Mouse (Mus musculus): Measurements from ENCODE around the gene Vmn1r197. TPM values are rescaled to one million over a fixed set of nuclear protein-coding genes. Genes with fewer than 3 reads are reported as not detected.
"Not testable (repeated sequence)": the region's sequence is repeated elsewhere in the genome, so short reads cannot be mapped to it uniquely, and the experiment has no call there.

The Vmn1r197 gene
- total RNA-seq (2021): not detected

DNA sequence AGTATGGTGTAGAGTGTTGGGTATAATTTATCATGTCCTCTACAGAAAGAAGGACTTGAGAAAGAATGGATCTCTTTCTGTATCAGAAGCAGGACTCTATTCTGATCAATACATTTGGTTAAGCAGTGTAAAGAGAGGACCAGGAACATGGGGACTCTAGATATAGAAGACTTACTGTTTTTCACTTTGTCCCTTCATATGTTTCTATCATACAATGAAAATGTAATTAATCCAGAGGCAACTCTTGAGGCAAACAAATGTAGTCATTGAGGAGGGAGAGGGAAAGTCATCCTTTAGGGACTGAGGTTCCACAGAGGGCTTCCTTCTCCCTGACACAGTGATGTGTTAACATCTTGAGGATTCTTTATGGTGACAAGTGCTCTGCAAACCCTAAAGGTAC lies at the start of gene Vmn1r197:
TSS of gene Vmn1r197 (plus strand) at position 301 of the 400 bp plus-strand sequence.
- DNase-seq: no peak

- no peak for DNase-seq
These were observed 39.8 kb upstream of the Vmn1r197 start for GRCm38 (mm10) chr13:22284578-22284977.

- DNase-seq: no peak
These were observed 34.8 kb upstream of the Vmn1r197 start, which contains the start of gene Vmn1r196 for GRCm38 (mm10) chr13:22289620-22290019. Gene Vmn1r196, plus strand, starts transcription at chr13:22289920.

DNA sequence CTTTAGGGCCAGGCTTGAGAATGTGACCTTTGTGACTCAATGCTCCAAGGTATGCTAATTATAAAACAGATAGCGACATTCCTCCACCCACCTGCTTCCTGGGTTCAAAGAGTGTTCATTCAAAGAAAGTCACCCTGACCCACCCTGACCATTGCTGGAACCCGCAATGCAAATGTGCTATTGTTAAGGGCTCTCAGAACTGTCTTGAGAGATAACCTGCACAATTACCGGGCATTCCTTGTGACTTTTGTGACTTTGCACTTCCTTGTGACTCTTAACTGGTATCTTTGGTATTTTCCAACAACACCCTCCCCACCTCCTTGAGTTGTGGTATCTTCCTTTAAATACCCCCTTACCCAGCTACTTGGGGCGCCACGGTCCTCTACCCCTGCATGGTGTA lies 16.3 kb upstream of the Vmn1r197 start:
- not testable (repeated sequence) for DNase-seq

GRCm38 (mm10) chr13:22315361-22315760 lies 9.0 kb upstream of the Vmn1r197 start:
- no peak for DNase-seq

GRCm38 (mm10) chr13:22317366-22317765 lies 7.0 kb upstream of the Vmn1r197 start:
- no peak for DNase-seq

- DNase-seq: no peak
These were observed 4.3 kb upstream of the Vmn1r197 start for GRCm38 (mm10) chr13:22320091-22320490.

GRCm38 (mm10) chr13:22333269-22333668 lies 8.9 kb downstream of the Vmn1r197 start:
- no peak for DNase-seq

GRCm38 (mm10) chr13:22335565-22335964 lies 11.2 kb downstream of the Vmn1r197 start:
- DNase-seq: no peak

GRCm38 (mm10) chr13:22350064-22350463 lies 25.7 kb downstream of the Vmn1r197 start, which contains the start of gene Vmn1r198:
Gene Vmn1r198, plus strand, starts transcription at chr13:22350364.
- no peak for DNase-seq

DNA sequence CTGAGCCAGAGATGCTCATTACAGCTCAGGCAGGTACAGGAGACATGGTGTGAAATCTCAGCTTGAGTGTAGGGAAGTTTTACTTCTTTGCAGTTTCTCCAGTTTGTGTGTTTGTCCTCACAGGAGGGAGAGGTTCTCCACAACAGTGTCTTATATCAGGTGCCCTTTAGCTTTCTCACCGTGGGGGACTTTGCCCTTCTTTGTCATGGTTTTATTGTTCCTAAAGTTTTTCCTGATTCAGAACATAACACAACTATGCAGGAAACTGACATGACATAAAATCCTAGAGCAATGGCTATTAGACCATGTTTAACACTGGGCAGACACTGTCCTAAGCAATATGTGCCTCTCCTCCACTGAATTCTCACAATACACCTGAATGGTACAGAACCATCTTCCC lies 26.4 kb downstream of the Vmn1r197 start:
- DNase-seq: no peak

- no peak for DNase-seq
These were observed 55.1 kb downstream of the Vmn1r197 start, which contains the start of gene Vmn1r199 for GRCm38 (mm10) chr13:22379518-22379917. Gene Vmn1r199, plus strand, starts transcription at chr13:22379818.

DNA sequence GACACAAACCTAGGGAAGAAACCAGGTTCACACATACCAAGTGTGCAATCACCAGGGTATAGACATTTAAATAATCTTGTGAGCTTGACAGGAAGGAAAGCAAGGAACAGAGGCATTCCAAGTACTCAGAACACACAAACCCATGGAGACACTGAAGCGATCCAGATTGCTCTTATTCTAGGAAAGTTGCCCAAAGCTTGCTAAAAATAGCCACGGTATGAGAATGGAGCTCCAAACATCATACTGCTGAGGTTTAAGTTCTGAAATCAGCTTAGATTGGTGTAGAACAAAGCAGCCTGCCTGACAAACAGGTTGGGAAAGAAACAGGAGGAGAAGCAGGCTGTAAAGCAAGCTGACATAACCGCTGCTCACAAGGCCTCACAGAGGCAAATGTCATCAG lies 56.7 kb downstream of the Vmn1r197 start:
- DNase-seq: peak; percentile 11 to 25

Other genes with a start within 250 kb of the Vmn1r197 start
- not detected for gene Vmn1r188, start 240.1 kb upstream of the Vmn1r197 start, total RNA-seq (2021)
- not detected for gene Vmn1r189, start 218.8 kb upstream of the Vmn1r197 start, total RNA-seq (2021)
- not detected for gene Vmn1r191, start 140.6 kb upstream of the Vmn1r197 start, total RNA-seq (2021)
- gene Vmn1r192, start 133.4 kb upstream of the Vmn1r197 start, total RNA-seq (2021): not detected
- not detected for gene Vmn1r193, start 101.4 kb upstream of the Vmn1r197 start, total RNA-seq (2021)
- not detected for gene Vmn1r194, start 80.4 kb upstream of the Vmn1r197 start, total RNA-seq (2021)
- not detected for gene Vmn1r195, start 54.1 kb upstream of the Vmn1r197 start, total RNA-seq (2021)
- gene Vmn1r196, start 34.7 kb upstream of the Vmn1r197 start, total RNA-seq (2021): not detected
- gene Vmn1r198, start 25.8 kb downstream of the Vmn1r197 start, total RNA-seq (2021): not detected
- not detected for gene Vmn1r199, start 55.2 kb downstream of the Vmn1r197 start, total RNA-seq (2021)
- gene Vmn1r200, start 65.8 kb downstream of the Vmn1r197 start, total RNA-seq (2021): not detected
- gene Vmn1r201, start 147.3 kb downstream of the Vmn1r197 start, total RNA-seq (2021): not detected
- gene Vmn1r202, start 180.8 kb downstream of the Vmn1r197 start, total RNA-seq (2021): not detected
- not detected for gene Vmn1r203, start 193.5 kb downstream of the Vmn1r197 start, total RNA-seq (2021)
- not detected for gene Vmn1r204, start 228.6 kb downstream of the Vmn1r197 start, total RNA-seq (2021)